Mouse (Mus musculus): Measurements from ENCODE around the gene Egfl8.

Gene Egfl8

GRCm38 (mm10) chr17:34649106-34649864 is 33.5 kb upstream of the Egfl8 start:
- DNase-seq (ENCODE audit: low read depth in 2 of 2, low spot score in 2 of 2) = no peak

GRCm38 (mm10) chr17:34648141-34648890 is 32.5 kb upstream of the Egfl8 start:
- DNase-seq (ENCODE audit: low read depth in 2 of 2, low spot score in 2 of 2) = no peak

GRCm38 (mm10) chr17:34646906-34647787 is 31.4 kb upstream of the Egfl8 start, which contains the start of gene Atf6b:
Atf6b (plus strand) TSS chr17:34647146.
- peak; percentile 91 to 92 for DNase-seq (ENCODE audit: low read depth in 2 of 2, low spot score in 2 of 2)

GRCm38 (mm10) chr17:34645831-34646511 is 30.2 kb upstream of the Egfl8 start:
- no peak for DNase-seq (ENCODE audit: low read depth in 2 of 2, low spot score in 2 of 2)

- no peak for DNase-seq (ENCODE audit: low read depth in 2 of 2, low spot score in 2 of 2)
Measured at GRCm38 (mm10) chr17:34645256-34645829, 29.6 kb upstream of the Egfl8 start.

GRCm38 (mm10) chr17:34644608-34645007 is 28.8 kb upstream of the Egfl8 start, which contains the start of gene Fkbpl:
Fkbpl (plus strand) TSS chr17:34644764.
- peak; percentile 92 to 97 for DNase-seq (ENCODE audit: low read depth in 2 of 2, low spot score in 2 of 2)

- no peak for DNase-seq (ENCODE audit: low read depth in 2 of 2, low spot score in 2 of 2)
Measured at GRCm38 (mm10) chr17:34643944-34644343, 28.2 kb upstream of the Egfl8 start.

GRCm38 (mm10) chr17:34643379-34643778 is 27.6 kb upstream of the Egfl8 start:
- DNase-seq (ENCODE audit: low read depth in 2 of 2, low spot score in 2 of 2) = no peak

- no peak for DNase-seq (ENCODE audit: low read depth in 2 of 2, low spot score in 2 of 2)
Measured at GRCm38 (mm10) chr17:34641945-34642344, 26.2 kb upstream of the Egfl8 start.

GRCm38 (mm10) chr17:34640778-34641601 is 25.2 kb upstream of the Egfl8 start:
- DNase-seq (ENCODE audit: low read depth in 2 of 2, low spot score in 2 of 2) = no peak

- no peak for DNase-seq (ENCODE audit: low read depth in 2 of 2, low spot score in 2 of 2)
Measured at GRCm38 (mm10) chr17:34639461-34640255, 23.9 kb upstream of the Egfl8 start.

GRCm38 (mm10) chr17:34637459-34637858 is 21.7 kb upstream of the Egfl8 start:
- no peak for DNase-seq (ENCODE audit: low read depth in 2 of 2, low spot score in 2 of 2)

- DNase-seq (ENCODE audit: low read depth in 2 of 2, low spot score in 2 of 2) = no peak
Measured at GRCm38 (mm10) chr17:34635671-34636070, 19.9 kb upstream of the Egfl8 start.

GRCm38 (mm10) chr17:34632261-34632691 is 16.5 kb upstream of the Egfl8 start:
- peak; percentile 50 to 77 for DNase-seq (ENCODE audit: low read depth in 2 of 2, low spot score in 2 of 2)

- DNase-seq (ENCODE audit: low read depth in 2 of 2, low spot score in 2 of 2) = no peak
Measured at GRCm38 (mm10) chr17:34631647-34632046, 15.9 kb upstream of the Egfl8 start.

- peak in 1 of 2 experiments; percentile 14 for DNase-seq (ENCODE audit: low read depth in 2 of 2, low spot score in 2 of 2)
Measured at GRCm38 (mm10) chr17:34630761-34631301, 15.1 kb upstream of the Egfl8 start.

GRCm38 (mm10) chr17:34629796-34630603 is 14.2 kb upstream of the Egfl8 start:
- peak in 1 of 2 experiments; percentile 63 for DNase-seq (ENCODE audit: low read depth in 2 of 2, low spot score in 2 of 2)

Data from CD8-positive naive resting alpha-beta T cell, adult 2 months (primary cell).